Mouse (Mus musculus) heart, adult 2 months (tissue): ENCODE data around the gene Rad23b. TPM values are rescaled to one million over a fixed set of nuclear protein-coding genes. Genes with fewer than 3 reads are reported as not detected.
A peak's percentile ranks its signal among the peaks of the same experiment; 100 is the strongest.

Experiments used
- DNase-seq, 2 experiments: peaks; one replicate each; pipeline ENCODE4 v3.0.0; 2021
- H3K27ac ChIP-seq: fragments of 200-600 bp; 2 replicates; pipeline ENCODE4 v1.8.1; 2022
- H3K27me3 ChIP-seq: fragments of 200-500 bp; 2 replicates; pipeline ENCODE4 v1.6.1; 2012; ENCODE audit warnings: mild to moderate bottlenecking, low read length, inconsistent platforms, mixed read lengths; ENCODE audit not compliant: control insufficient read depth, insufficient read depth
- H3K36me3 ChIP-seq: fragments of 200-500 bp; 2 replicates; pipeline ENCODE4 v1.6.1; 2012; ENCODE audit warnings: low read length, inconsistent platforms; ENCODE audit not compliant: control insufficient read depth, insufficient read depth
- H3K4me1 ChIP-seq: fragments of 200-500 bp; 2 replicates; pipeline ENCODE4 v1.6.1; 2011; ENCODE audit warnings: low read length; ENCODE audit not compliant: control insufficient read depth, insufficient read depth
- H3K4me3 ChIP-seq: fragments of 200-600 bp; 2 replicates; pipeline ENCODE4 v1.8.1; 2022
- H3K79me2 ChIP-seq: fragments of 200-500 bp; replicated peaks from 2 replicates; pipeline ENCODE4 v1.6.1; 2012; ENCODE audit warnings: mild to moderate bottlenecking, inconsistent platforms, low read length, moderate library complexity, mixed read lengths; ENCODE audit not compliant: control insufficient read depth, insufficient read depth
- H3K9ac ChIP-seq: fragments of 200-500 bp; 2 replicates; pipeline ENCODE4 v1.6.1; 2012; ENCODE audit warnings: low read depth, mild to moderate bottlenecking, control low read depth, inconsistent platforms, low read length, mixed read lengths
- CTCF ChIP-seq: fragments of 200-600 bp; IDR thresholded peaks from 2 replicates; pipeline ENCODE4 v1.8.1; 2022; ENCODE audit warnings: antibody characterized with exemption, mild to moderate bottlenecking, moderate library complexity
- EP300 ChIP-seq: fragments of 200-500 bp; IDR thresholded peaks from 2 replicates; pipeline ENCODE4 v1.6.1; 2011; ENCODE audit warnings: low read depth, low read length, control low read depth; ENCODE audit not compliant: insufficient read depth
- POLR2A ChIP-seq: fragments of 200-500 bp; IDR thresholded peaks from 2 replicates; pipeline ENCODE4 v1.6.1; 2011; ENCODE audit warnings: mild to moderate bottlenecking, low read depth, low read length, control low read depth; ENCODE audit not compliant: insufficient read depth
- WGBS: fragments of 180-500 bp; shearing (Covaris S2); methylation state at CpG from one replicate; pipeline ENCODE4 v1.1.7; 2018; 5-methylcytosine and 5-hydroxymethylcytosine counted together
- intact Hi-C: fragments of 180-260 bp; cut with DNase I; formaldehyde crosslinking; loops from one replicate; pipeline ENCODE4 v1.15.1; 2025
- polyA plus RNA-seq: library from polyadenylated mRNA; depleted of rRNA; stranded (reverse); fragments of >200 nt; gene quantifications from 2 replicates; pipeline ENCODE4 v1.2.3, GENCODE M21; 2012
- total RNA-seq, 2 experiments: library from RNA; stranded (reverse); gene quantifications; 2 replicates each; pipeline ENCODE4 v1.2.3; 2021

Gene Rad23b
- total and polyA plus RNA-seq, 3 experiments = 113 to 124 (median 121) TPM

GRCm38 (mm10) chr4:55351037-55351436, 1.2 kb downstream of the Rad23b start:
- Histone ChIP-seq H3K27ac (peak overlapping the region; percentile 96), H3K27me3 (no peaks in the 10 kb centered on the region), H3K79me2 (peaks cover 8% of the 10 kb centered on the region), H3K4me3 (peak overlapping the region; percentile 99), H3K9ac (peak overlapping the region; percentile 92; the same call in 1 of the 2 replicates), H3K4me1 (peaks cover 8% of the 10 kb centered on the region), H3K36me3 (peaks cover 23% of the 10 kb centered on the region)
- intact Hi-C loops = no loop called here
- TF ChIP-seq POLR2A = no peak
- no peak for TF ChIP-seq EP300
- no peak for TF ChIP-seq CTCF
- WGBS = 5% methylated on average over 12 of the region's 12 CpGs
- no peak for DNase-seq

DNA sequence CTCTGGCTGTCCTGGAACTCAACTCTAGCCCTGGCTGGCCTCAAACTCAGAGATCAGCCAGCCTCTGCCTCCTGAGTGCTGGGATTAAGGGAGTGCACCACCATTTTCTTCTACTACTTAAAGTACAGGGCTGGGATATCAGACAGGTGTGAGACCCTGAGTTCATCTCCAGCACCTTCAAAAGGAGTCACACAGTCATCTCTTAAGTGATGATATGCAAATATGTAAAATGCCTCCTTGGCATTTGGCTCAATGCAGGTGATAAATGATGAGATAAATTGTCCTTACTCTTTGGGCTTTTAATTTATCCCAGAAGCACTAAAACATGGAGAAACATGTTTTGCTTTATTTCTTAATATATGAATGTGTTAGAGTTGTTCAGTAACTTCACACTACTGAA, 2.0 kb downstream of the Rad23b start:
- Histone ChIP-seq H3K27ac (no peak overlapping the region), H3K9ac (no peak overlapping the region), H3K36me3 (peaks cover 24% of the 10 kb centered on the region), H3K4me1 (peaks cover 10% of the 10 kb centered on the region), H3K4me3 (no peak overlapping the region), H3K79me2 (peaks cover 8% of the 10 kb centered on the region), H3K27me3 (no peaks in the 10 kb centered on the region)
- intact Hi-C loops = no loop called here
- TF ChIP-seq POLR2A = no peak
- TF ChIP-seq EP300 = no peak
- TF ChIP-seq CTCF = no peak
- no peak for DNase-seq

GRCm38 (mm10) chr4:55354038-55354437, 4.2 kb downstream of the Rad23b start:
- Histone ChIP-seq H3K79me2 (peaks cover 13% of the 10 kb centered on the region), H3K36me3 (peaks cover 27% of the 10 kb centered on the region), H3K9ac (no peak overlapping the region), H3K27ac (no peak overlapping the region), H3K4me1 (peaks cover 8% of the 10 kb centered on the region), H3K27me3 (no peaks in the 10 kb centered on the region), H3K4me3 (no peak overlapping the region)
- WGBS = 88% methylated on average over 1 of the region's 1 CpGs
- no peak for TF ChIP-seq CTCF
- no peak for TF ChIP-seq EP300
- TF ChIP-seq POLR2A = no peak
- intact Hi-C loops = no loop called here
- no peak for DNase-seq

DNA sequence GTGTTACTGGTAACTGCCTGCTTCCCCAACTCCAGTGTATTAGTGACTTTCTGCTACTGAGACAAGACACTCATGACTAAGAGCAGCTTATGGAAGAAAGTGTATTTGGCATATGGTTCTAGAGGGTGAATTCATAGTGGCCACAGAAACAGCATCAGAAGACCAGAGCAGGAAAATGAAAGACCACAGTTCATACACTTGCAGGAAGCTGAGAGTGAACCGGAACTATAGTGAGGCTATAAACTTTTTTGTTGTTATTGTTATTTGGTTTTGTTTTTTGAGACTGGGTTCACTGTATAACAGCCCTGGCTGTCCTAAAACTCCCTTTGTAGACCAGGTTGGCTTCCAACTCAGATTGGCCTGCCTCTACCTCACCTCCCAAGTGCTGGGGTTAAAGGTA, 6.0 kb downstream of the Rad23b start:
- no peak for TF ChIP-seq EP300
- TF ChIP-seq CTCF = no peak
- no peak for TF ChIP-seq POLR2A
- no peak overlapping the region for H3K27ac ChIP-seq
- 79% methylated on average over 1 of the region's 1 CpGs for WGBS
- H3K9ac ChIP-seq = no peak overlapping the region
- intact Hi-C loops = no loop called here
- H3K27me3 ChIP-seq = no peaks in the 10 kb centered on the region
- no peak overlapping the region for H3K4me3 ChIP-seq
- H3K36me3 ChIP-seq = peaks cover 27% of the 10 kb centered on the region
- peaks cover 8% of the 10 kb centered on the region for H3K4me1 ChIP-seq
- DNase-seq = no peak
- peaks cover 15% of the 10 kb centered on the region for H3K79me2 ChIP-seq

DNA sequence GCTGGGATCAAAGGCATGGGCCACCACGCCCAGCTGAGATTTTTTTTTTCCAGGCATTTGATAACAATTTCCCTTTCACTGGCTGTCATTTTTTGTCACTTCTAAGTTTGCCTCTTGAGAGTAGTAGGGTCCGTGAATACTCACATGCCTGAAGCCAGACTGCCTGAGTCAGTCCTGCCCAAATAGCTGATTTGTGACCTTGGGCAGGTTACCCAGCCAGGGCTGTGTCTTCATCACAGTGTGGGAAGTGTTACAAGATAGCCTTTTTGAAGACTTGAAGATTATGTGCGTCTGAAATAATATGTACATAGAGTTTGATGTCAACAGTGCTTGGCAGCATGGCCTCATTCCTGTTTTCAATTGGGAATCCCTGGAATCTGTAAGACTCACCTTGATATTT, 6.9 kb downstream of the Rad23b start:
- Histone ChIP-seq H3K36me3 (peaks cover 23% of the 10 kb centered on the region), H3K27me3 (no peaks in the 10 kb centered on the region), H3K4me3 (no peak overlapping the region), H3K4me1 (peaks cover 8% of the 10 kb centered on the region), H3K9ac (no peak overlapping the region), H3K79me2 (peaks cover 15% of the 10 kb centered on the region), H3K27ac (no peak overlapping the region)
- DNase-seq = no peak
- 51% methylated on average over 3 of the region's 3 CpGs for WGBS
- intact Hi-C loops = no loop called here
- TF ChIP-seq EP300 = no peak
- TF ChIP-seq CTCF = no peak
- no peak for TF ChIP-seq POLR2A

DNA sequence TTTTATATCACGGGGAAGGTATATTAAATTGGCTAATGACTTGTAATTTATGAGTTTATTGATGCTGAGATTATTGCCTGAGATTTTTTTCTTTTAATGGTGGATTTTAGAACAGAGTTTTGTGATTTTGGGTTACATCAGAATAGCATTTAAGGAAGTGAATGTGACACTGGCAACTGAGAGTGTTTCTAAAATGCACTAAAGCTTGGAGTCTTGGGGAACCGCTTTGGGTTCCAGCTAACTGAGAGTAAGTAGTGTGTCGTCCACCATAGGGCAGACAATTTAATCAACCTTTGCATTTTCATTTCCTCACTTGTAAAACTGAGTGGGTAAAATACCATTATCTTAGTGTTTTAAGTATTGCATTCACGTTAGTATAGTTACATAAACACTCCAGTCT, 14.0 kb downstream of the Rad23b start:
- no peak for DNase-seq
- H3K9ac ChIP-seq = no peak overlapping the region
- TF ChIP-seq CTCF (no peak), POLR2A (no peak), EP300 (no peak)
- 91% methylated on average over 4 of the region's 4 CpGs for WGBS
- H3K79me2 ChIP-seq = peaks cover 9% of the 10 kb centered on the region
- intact Hi-C loops = no loop called here
- H3K27me3 ChIP-seq = no peaks in the 10 kb centered on the region
- no peaks in the 10 kb centered on the region for H3K4me1 ChIP-seq
- no peak overlapping the region for H3K4me3 ChIP-seq
- H3K36me3 ChIP-seq = peaks cover 2% of the 10 kb centered on the region
- H3K27ac ChIP-seq = no peak overlapping the region
